Mouse (Mus musculus): ENCODE data around the gene Blnk. TPM values are rescaled to one million over a fixed set of nuclear protein-coding genes. Genes with fewer than 3 reads are reported as not detected.

The Blnk gene
- polyA plus RNA-seq, 1 experiment from 2014 or later, result 0.32 TPM

- no peak for DNase-seq (ENCODE audit: low spot score)
- H3K36me3 ChIP-seq (replicated peaks; ENCODE audit: control insufficient read depth, insufficient read depth), result no peaks in the 10 kb centered on the region
- H3K4me1 ChIP-seq (replicated peaks; ENCODE audit: control insufficient read depth, insufficient read depth, low read length), result no peaks in the 10 kb centered on the region
- no peak overlapping the region for H3K27ac ChIP-seq
- WGBS, result 8% methylated on average over 1 of the region's 1 CpGs
- no peak for ATAC-seq (ENCODE audit: low FRiP score)
- no peak overlapping the region for H3K4me2 ChIP-seq (replicated peaks)
- no peak overlapping the region for H3K4me3 ChIP-seq (replicated peaks; ENCODE audit: low read length)
- no peaks in the 10 kb centered on the region for H3K9me3 ChIP-seq (ENCODE audit: control insufficient read depth, low read length)
- no peaks in the 10 kb centered on the region for H3K27me3 ChIP-seq (ENCODE audit: control insufficient read depth, insufficient read depth, low read length)
- H3K9ac ChIP-seq, result no peak overlapping the region
Measured at GRCm38 (mm10) chr19:40958981-40959380, 35.4 kb downstream of the Blnk start.

GRCm38 (mm10) chr19:40946937-40947577 lies 47.3 kb downstream of the Blnk start:
- Histone ChIP-seq H3K27me3 (ENCODE audit: control insufficient read depth, insufficient read depth, low read length) (no peaks in the 10 kb centered on the region), H3K4me3 (replicated peaks; ENCODE audit: low read length) (no peak overlapping the region), H3K9me3 (ENCODE audit: control insufficient read depth, low read length) (no peaks in the 10 kb centered on the region), H3K4me1 (replicated peaks; ENCODE audit: control insufficient read depth, insufficient read depth, low read length) (no peaks in the 10 kb centered on the region), H3K36me3 (replicated peaks; ENCODE audit: control insufficient read depth, insufficient read depth) (no peaks in the 10 kb centered on the region), H3K27ac (no peak overlapping the region), H3K4me2 (replicated peaks) (no peak overlapping the region), H3K9ac (no peak overlapping the region)
- DNase-seq (ENCODE audit: low spot score) (no peak), ATAC-seq (ENCODE audit: low FRiP score) (no peak)
- 92% methylated on average over 4 of the region's 4 CpGs for WGBS

- 94% methylated on average over 7 of the region's 7 CpGs for WGBS
- H3K27ac ChIP-seq, result no peak overlapping the region
- ATAC-seq (ENCODE audit: low FRiP score), result no peak
Measured at GRCm38 (mm10) chr19:40943552-40943951, 50.8 kb downstream of the Blnk start.

GRCm38 (mm10) chr19:40936038-40936437 lies 58.3 kb downstream of the Blnk start:
- 29% methylated on average over 5 of the region's 5 CpGs for WGBS
- H3K27ac ChIP-seq, result no peak overlapping the region
- H3K4me1 ChIP-seq (replicated peaks; ENCODE audit: control insufficient read depth, insufficient read depth, low read length), result no peaks in the 10 kb centered on the region
- H3K4me3 ChIP-seq (replicated peaks; ENCODE audit: low read length), result no peak overlapping the region
- DNase-seq (ENCODE audit: low spot score), result no peak
- no peak for ATAC-seq (ENCODE audit: low FRiP score)
- H3K4me2 ChIP-seq (replicated peaks), result no peak overlapping the region
- H3K27me3 ChIP-seq (ENCODE audit: control insufficient read depth, insufficient read depth, low read length), result no peaks in the 10 kb centered on the region
- no peaks in the 10 kb centered on the region for H3K36me3 ChIP-seq (replicated peaks; ENCODE audit: control insufficient read depth, insufficient read depth)
- H3K9me3 ChIP-seq (ENCODE audit: control insufficient read depth, low read length), result no peaks in the 10 kb centered on the region
- no peak overlapping the region for H3K9ac ChIP-seq

More at GRCm38 (mm10) chr19:40943552-40943951, 50.8 kb downstream of the Blnk start:
- H3K9ac ChIP-seq, result no peak overlapping the region
- no peak overlapping the region for H3K4me2 ChIP-seq (replicated peaks)
- no peak for DNase-seq (ENCODE audit: low spot score)
- no peak overlapping the region for H3K4me3 ChIP-seq (replicated peaks; ENCODE audit: low read length)
- H3K9me3 ChIP-seq (ENCODE audit: control insufficient read depth, low read length), result no peaks in the 10 kb centered on the region
- no peaks in the 10 kb centered on the region for H3K4me1 ChIP-seq (replicated peaks; ENCODE audit: control insufficient read depth, insufficient read depth, low read length)
- no peaks in the 10 kb centered on the region for H3K27me3 ChIP-seq (ENCODE audit: control insufficient read depth, insufficient read depth, low read length)
- no peaks in the 10 kb centered on the region for H3K36me3 ChIP-seq (replicated peaks; ENCODE audit: control insufficient read depth, insufficient read depth)

- no peaks in the 10 kb centered on the region for H3K27me3 ChIP-seq (ENCODE audit: control insufficient read depth, insufficient read depth, low read length)
- DNase-seq (ENCODE audit: low spot score), result no peak
- H3K27ac ChIP-seq, result no peak overlapping the region
- no peak overlapping the region for H3K4me3 ChIP-seq (replicated peaks; ENCODE audit: low read length)
- no peaks in the 10 kb centered on the region for H3K9me3 ChIP-seq (ENCODE audit: control insufficient read depth, low read length)
- no peaks in the 10 kb centered on the region for H3K4me1 ChIP-seq (replicated peaks; ENCODE audit: control insufficient read depth, insufficient read depth, low read length)
- H3K36me3 ChIP-seq (replicated peaks; ENCODE audit: control insufficient read depth, insufficient read depth), result no peaks in the 10 kb centered on the region
- WGBS, result 45% methylated on average over 8 of the region's 8 CpGs
- no peak for ATAC-seq (ENCODE audit: low FRiP score)
- H3K4me2 ChIP-seq (replicated peaks), result no peak overlapping the region
- no peak overlapping the region for H3K9ac ChIP-seq
Measured at GRCm38 (mm10) chr19:40935376-40935775, 59.0 kb downstream of the Blnk start.

GRCm38 (mm10) chr19:40931581-40932369 lies 62.6 kb downstream of the Blnk start:
- H3K27me3 ChIP-seq (ENCODE audit: control insufficient read depth, insufficient read depth, low read length), result no peaks in the 10 kb centered on the region
- no peak for DNase-seq (ENCODE audit: low spot score)
- no peaks in the 10 kb centered on the region for H3K36me3 ChIP-seq (replicated peaks; ENCODE audit: control insufficient read depth, insufficient read depth)
- no peak overlapping the region for H3K4me2 ChIP-seq (replicated peaks)
- no peaks in the 10 kb centered on the region for H3K4me1 ChIP-seq (replicated peaks; ENCODE audit: control insufficient read depth, insufficient read depth, low read length)
- no peak overlapping the region for H3K4me3 ChIP-seq (replicated peaks; ENCODE audit: low read length)
- H3K27ac ChIP-seq, result no peak overlapping the region
- no peak for ATAC-seq (ENCODE audit: low FRiP score)
- WGBS, result 69% methylated on average over 9 of the region's 9 CpGs
- H3K9me3 ChIP-seq (ENCODE audit: control insufficient read depth, low read length), result no peaks in the 10 kb centered on the region
- H3K9ac ChIP-seq, result no peak overlapping the region

GRCm38 (mm10) chr19:40895393-40895703 lies 99.0 kb downstream of the Blnk start:
- 1% methylated on average over 6 of the region's 6 CpGs for WGBS
- peaks cover 11% of the 10 kb centered on the region for H3K4me1 ChIP-seq (replicated peaks; ENCODE audit: control insufficient read depth, insufficient read depth, low read length)
- ATAC-seq (ENCODE audit: low FRiP score) (no peak), DNase-seq (ENCODE audit: low spot score) (peak; percentile 28)
- H3K4me2 ChIP-seq (replicated peaks), result peak overlapping the region; percentile 62
- H3K27ac ChIP-seq, result peak overlapping the region; percentile 91
- H3K27me3 ChIP-seq (ENCODE audit: control insufficient read depth, insufficient read depth, low read length), result peaks cover 31% of the 10 kb centered on the region
- H3K9ac ChIP-seq, result peak overlapping the region; percentile 72
- 0 out of 2 replicates have a peak, but pooled peaks cover 5% of the 10 kb centered on the region for H3K36me3 ChIP-seq (replicated peaks; ENCODE audit: control insufficient read depth, insufficient read depth)
- H3K9me3 ChIP-seq (ENCODE audit: control insufficient read depth, low read length), result 0 out of 2 replicates have a peak, but pooled peaks cover 4% of the 10 kb centered on the region
- peak overlapping the region; percentile 64 for H3K4me3 ChIP-seq (replicated peaks; ENCODE audit: low read length)

GRCm38 (mm10) chr19:40894519-40895392 lies 99.6 kb downstream of the Blnk start, which contains the start of gene Zfp518a:
Gene Zfp518a, plus strand, starts transcription at chr19:40894705.
- peak within 1 kb of the TSS; percentile 62 for H3K4me2 ChIP-seq (replicated peaks)
- H3K9me3 ChIP-seq (ENCODE audit: control insufficient read depth, low read length), result 0 out of 2 replicates have a peak, but pooled peaks cover 4% of the 10 kb centered on the region
- peak; percentile 95 for DNase-seq (ENCODE audit: low spot score)
- peaks cover 11% of the 10 kb centered on the region for H3K4me1 ChIP-seq (replicated peaks; ENCODE audit: control insufficient read depth, insufficient read depth, low read length)
- H3K36me3 ChIP-seq (replicated peaks; ENCODE audit: control insufficient read depth, insufficient read depth), result 0 out of 2 replicates have a peak, but pooled peaks cover 5% of the 10 kb centered on the region
- WGBS, result under 1% methylated on average over 85 of the region's 89 CpGs
- peaks cover 35% of the 10 kb centered on the region for H3K27me3 ChIP-seq (ENCODE audit: control insufficient read depth, insufficient read depth, low read length)
- peak within 1 kb of the TSS; percentile 91 for H3K27ac ChIP-seq
- peak; percentile 93 for ATAC-seq (ENCODE audit: low FRiP score)
- peak within 1 kb of the TSS; percentile 64 for H3K4me3 ChIP-seq (replicated peaks; ENCODE audit: low read length)
- H3K9ac ChIP-seq, result peak within 1 kb of the TSS; percentile 72

GRCm38 (mm10) chr19:40894071-40894506 lies 100.2 kb downstream of the Blnk start:
- peak; percentile 57 for ATAC-seq (ENCODE audit: low FRiP score)
- H3K4me1 ChIP-seq (replicated peaks; ENCODE audit: control insufficient read depth, insufficient read depth, low read length), result peaks cover 11% of the 10 kb centered on the region

More at GRCm38 (mm10) chr19:40894071-40894506, 100.2 kb downstream of the Blnk start:
- H3K27me3 ChIP-seq (ENCODE audit: control insufficient read depth, insufficient read depth, low read length), result peaks cover 42% of the 10 kb centered on the region
- 47% methylated on average over 21 of the region's 21 CpGs for WGBS
- H3K9me3 ChIP-seq (ENCODE audit: control insufficient read depth, low read length), result 0 out of 2 replicates have a peak, but pooled peaks cover 4% of the 10 kb centered on the region
- H3K4me3 ChIP-seq (replicated peaks; ENCODE audit: low read length), result peak overlapping the region; percentile 64
- H3K27ac ChIP-seq, result peak overlapping the region; percentile 91
- H3K9ac ChIP-seq, result peak overlapping the region; percentile 72
- H3K4me2 ChIP-seq (replicated peaks), result peak overlapping the region; percentile 62
- H3K36me3 ChIP-seq (replicated peaks; ENCODE audit: control insufficient read depth, insufficient read depth), result 0 out of 2 replicates have a peak, but pooled peaks cover 5% of the 10 kb centered on the region
- DNase-seq (ENCODE audit: low spot score), result no peak
